Mouse (Mus musculus) thymus, adult 2 months (tissue): Measurements from ENCODE around the gene Pdlim4.

ENCODE experiments used
- CTCF ChIP-seq: fragments of 200-500 bp; IDR thresholded peaks from 2 replicates; pipeline ENCODE4 v1.5.1; 2012; ENCODE audit warnings: mild to moderate bottlenecking, control low read depth, low read length, moderate library complexity, borderline replicate concordance; ENCODE audit not compliant: control insufficient read depth, poor library complexity, insufficient read depth; ENCODE audit errors: extremely low read depth
- POLR2A ChIP-seq: fragments of 200-500 bp; IDR thresholded peaks from 2 replicates; pipeline ENCODE4 v1.6.1; 2012; ENCODE audit warnings: mild to moderate bottlenecking, low read length, control low read depth, moderate library complexity; ENCODE audit not compliant: control insufficient read depth, poor library complexity, insufficient read depth; ENCODE audit errors: extremely low read depth

GRCm38 (mm10) chr11:54008416-54008920, 60.3 kb downstream of the Pdlim4 start:
- TF ChIP-seq CTCF: no peak
- TF ChIP-seq POLR2A: no peak
